Mouse (Mus musculus): ENCODE measurements around the gene Spesp1.

Gene Spesp1

DNA sequence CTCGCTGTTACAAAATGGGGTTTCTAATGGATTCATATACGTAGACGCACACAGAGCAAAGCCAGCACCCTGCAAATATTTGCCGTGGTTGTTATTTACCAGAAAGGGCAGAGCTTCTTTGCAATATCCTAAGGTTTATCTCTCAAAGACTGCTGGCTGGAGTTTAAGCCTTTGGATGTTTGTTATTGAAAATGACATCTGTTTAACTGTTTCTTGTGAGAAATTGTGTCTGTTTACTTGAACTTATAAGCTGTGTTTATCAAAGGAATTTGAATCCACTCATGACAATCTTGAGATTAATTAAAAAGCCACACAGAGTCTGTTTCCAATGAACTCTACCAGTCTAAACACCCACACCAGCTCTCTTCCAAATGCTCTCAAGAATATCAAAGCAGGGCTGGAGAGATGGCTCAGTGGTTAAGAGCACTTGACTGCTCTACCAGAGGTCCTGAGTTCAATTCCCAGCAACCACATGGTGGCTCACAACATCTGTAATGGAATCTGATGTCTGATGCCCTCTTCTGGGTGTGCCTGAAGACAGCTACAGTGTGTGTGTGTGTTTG lies 35.5 kb downstream of the Spesp1 start:
- no peak for DNase-seq (ENCODE audit: low spot score in 2 of 2)

DNA sequence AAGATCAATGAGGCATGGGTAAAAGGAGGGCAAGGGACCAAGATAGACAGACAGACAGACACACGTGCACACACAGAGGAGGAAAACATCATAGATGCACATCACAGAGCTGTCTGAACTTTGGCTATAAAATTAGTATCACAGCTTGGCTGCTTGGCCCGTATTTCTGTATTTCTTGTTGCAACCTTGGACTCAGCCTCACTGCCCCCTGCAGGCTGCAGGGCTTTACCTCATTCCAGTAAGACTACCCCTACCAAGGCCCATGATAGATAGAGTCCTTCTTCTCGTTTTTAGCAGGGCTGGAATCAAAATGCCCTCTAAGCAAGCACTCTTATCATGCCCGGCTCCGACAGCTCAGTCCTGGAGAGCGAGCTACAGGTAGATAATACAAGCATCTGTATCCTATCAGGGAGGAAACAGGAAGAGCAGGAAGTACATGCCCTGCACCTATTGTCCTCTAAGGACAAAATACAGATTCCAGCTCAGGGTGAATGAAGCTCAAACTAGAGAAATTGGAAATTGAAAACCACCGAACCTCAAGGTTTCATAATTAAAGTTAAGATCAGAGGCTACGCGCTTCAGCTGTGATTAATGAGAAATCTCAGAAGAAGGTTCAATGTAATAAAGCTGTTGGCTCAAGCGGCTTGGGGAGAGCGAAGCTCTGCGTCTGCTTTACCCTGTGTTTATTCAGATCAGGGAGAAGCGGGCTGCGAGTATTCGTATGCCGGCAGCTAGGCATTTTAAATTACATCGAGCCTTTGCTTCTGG lies 36.2 kb downstream of the Spesp1 start:
- no peak for DNase-seq (ENCODE audit: low spot score in 2 of 2)

DNA sequence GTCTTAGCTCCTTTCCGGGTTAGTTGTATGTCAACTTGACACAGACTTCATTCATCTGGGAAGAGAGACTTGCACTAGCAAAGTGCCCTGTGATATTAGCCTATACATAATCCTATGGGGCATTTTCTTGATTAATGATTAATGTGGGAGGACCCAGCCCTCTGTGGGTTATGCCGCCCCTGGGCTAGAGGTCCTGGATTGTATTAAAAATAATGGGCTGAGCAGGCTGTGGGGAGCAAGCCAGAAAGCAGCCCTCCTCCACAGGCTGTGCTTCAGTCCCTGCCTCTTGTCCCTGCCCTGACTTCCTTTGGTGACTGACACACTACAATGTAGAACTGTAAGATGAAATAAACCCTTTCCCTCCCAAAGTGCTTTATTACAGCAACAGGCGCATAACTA lies 37.4 kb downstream of the Spesp1 start:
- DNase-seq (ENCODE audit: low spot score in 2 of 2): no peak

DNA sequence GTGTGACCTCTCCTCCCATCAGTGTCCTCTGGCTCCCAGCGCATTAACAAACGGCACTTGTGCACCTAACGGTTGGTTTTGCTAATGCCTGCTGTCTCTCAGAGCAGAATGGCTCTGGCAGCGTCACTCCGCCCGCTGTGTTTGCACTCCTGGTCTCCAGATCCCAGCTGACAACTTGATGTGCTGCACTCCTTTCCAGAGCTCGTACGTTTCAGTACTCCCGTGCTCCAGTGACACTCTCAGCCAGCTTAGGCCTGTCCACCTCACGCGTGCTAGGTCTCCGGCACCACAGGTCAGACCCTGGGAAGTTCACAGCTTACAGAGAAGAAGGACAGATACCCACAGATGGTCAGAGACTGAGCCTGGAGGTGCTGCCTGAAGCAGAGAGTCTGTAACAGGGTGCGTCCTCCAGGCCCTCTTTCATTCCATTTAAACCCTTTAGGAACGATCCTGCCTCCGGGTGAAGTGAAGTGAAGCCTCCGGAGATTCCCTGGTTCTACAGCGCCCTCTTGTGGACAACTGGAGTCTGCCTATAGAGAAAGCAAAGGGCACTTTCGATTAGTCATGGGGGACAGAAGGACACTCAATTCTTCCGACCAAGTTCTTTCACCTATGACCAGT lies 37.9 kb downstream of the Spesp1 start:
- DNase-seq (ENCODE audit: low spot score in 2 of 2): peak; percentile 39 to 43

DNA sequence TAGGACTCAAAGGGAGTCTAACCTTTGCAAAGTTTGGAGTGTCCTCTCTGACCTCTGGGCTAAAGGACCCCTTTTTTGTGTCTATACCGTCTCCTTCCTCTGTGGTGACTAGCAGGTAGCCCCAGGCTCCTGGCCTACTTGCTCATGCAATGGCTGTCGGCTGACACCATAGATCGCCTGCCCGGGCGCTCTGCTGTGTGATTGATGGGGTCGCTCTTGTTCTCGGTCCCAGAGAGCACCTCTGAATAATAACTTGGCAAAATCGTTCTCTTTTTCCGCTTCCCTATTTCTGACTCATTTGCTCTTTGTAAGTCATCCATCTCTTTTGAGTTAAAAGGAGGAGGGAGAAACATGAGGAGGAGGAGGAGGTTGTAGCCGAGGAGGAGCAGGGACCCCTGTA lies 42.0 kb downstream of the Spesp1 start:
- no peak for DNase-seq (ENCODE audit: low spot score in 2 of 2)

DNA sequence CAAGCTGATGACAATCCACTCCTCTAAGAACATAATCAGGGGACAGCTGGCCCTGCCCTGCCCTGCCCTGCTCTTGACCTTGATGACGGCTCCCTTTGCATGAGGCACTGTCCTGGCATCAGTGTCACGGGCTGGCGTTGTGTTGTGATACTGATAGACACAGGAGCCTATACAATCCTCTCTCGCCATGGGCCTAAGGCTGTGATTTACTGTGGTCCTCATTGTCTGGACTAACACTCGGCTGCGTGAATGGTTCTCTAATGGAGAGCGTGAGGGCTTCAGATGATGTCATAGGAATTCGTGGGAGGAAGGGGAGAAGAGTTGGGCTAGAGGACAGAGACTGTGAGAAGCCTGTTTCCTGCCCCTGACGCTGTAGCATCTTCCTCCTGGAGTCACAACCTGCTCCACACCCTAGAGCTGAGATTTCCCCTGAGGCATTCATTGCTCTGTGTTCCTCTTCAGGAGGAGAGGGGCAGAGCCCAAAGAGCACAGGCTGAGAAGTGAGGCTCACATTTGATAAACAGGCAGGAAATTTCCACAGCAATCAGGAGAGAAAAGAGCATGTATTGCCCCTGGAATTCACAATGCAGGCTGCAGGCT lies 44.5 kb downstream of the Spesp1 start:
- no peak for DNase-seq (ENCODE audit: low spot score in 2 of 2)

DNA sequence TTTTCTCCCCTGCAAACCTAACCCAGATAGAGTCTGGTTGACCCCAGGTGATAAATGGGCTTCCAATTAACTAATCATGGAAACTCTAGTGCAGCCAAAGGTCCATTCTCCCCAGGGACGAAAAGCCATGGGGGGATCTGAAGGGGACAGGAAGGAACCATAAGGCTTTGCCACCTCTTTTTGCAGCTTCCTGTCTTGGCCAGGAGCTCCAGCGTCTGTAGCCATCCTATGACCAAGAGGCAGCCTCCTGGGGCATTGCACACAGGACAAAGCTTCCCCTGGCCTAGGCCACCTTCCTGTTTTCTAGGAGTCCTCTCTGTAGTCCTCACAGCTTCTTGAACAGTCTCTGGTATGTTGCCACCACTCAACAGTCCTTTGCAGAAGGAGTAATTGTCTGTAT lies 46.5 kb downstream of the Spesp1 start:
- DNase-seq (ENCODE audit: low spot score in 2 of 2): no peak

DNA sequence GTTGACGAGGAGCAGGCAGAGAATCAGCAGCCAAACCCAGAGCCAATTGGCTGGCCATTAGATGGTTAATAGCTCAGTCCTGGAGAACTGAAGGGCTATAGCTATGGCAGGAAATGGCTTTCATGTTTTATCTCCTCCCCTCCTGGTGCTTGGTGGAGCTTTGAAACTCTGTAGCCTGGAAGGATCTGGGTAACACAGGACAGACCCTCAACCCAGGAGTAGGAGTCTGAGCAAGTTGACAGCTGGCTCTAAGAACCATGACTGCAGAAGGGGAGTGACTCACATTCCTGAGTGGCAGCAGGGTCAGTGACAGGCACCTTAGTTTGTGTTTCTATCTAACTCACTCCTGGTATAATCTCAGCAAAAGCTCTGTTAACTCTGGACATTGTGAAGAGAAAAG lies 49.4 kb downstream of the Spesp1 start:
- no peak for DNase-seq (ENCODE audit: low spot score in 2 of 2)

DNA sequence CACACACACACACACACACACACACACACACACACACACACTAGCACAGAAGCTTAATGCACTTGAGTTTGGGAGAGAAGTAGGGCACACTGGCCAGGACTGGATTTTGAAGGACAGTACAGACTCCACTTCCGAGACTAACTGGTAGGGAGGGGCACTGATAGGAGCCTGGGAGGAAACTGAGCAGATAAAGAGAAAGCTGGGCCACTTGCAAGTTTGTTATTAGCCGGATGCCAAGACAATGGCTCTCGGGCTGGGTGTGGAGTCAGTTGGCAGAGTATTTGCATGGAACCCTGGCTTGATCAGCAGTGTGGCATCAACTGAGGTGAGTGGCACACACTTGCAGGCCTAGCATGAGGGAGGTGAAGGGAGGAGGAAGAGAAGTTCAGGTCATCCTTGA lies 51.0 kb downstream of the Spesp1 start:
- DNase-seq (ENCODE audit: low spot score in 2 of 2): no peak

DNA sequence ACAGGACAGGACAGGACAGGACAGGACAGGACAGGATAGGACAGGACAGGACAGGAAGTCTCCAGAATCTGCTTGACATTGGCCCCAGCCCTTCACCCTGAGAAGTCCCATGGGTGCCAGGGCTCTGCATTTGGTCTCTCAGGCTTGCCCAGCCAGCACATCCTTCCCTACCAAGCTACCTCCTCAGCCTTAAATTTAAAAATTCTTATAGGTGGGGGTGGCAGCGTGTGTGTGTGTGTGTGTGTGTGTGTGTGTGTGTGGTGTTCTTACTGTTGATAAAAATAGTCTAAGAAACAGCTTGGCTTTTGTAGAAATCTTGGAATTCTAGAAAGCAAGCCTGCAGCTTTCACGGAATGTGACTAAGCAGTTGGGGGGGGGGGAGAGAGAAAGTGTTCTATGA lies 52.0 kb downstream of the Spesp1 start:
- DNase-seq (ENCODE audit: low spot score in 2 of 2): peak; percentile 61 to 62

DNA sequence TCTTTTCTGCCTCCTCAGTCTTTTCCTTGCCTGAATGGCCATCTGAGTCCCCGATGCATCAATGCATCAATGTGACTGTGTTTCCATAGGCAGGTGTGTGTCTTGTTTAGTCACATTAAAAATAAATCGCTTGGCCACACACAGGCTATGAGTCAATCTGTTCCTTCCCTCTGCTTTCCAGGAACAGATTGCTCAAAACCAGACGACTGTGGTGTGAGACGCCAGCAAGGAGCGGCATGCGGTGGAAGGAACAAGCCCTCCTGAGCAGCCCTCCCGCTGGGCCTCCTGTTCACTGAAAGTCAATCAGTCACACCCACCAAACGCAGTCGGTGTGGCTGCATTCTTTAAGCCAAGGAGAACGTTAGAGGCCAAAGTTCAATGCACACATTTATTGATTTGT lies 59.5 kb downstream of the Spesp1 start:
- DNase-seq (ENCODE audit: low spot score in 2 of 2): peak; percentile 39 to 47

DNA sequence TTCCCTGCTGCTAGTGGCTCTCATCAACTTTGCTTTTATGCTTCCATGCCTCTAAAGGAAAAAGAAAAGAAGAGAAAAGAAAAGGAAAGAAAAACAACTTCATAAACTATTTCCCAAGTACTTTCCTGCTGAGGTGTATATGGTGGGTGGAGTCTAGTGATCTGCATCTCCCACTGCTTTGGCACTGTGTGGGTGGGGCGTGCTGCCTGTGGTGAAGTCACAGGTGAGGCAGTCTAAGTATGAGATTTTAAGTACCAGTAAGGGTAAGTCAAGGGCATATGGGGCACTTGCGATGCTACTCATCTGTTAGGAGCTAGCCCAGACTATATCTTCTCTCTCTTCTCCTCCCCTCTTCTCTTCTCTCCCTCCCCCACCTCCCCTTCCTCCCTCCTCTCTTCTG lies 60.0 kb downstream of the Spesp1 start:
- DNase-seq (ENCODE audit: low spot score in 2 of 2): no peak
